Mouse (Mus musculus) retina, adult 2 months (tissue): Measurements from ENCODE around the gene Eif2b5.
A peak's percentile ranks its signal among the peaks of the same experiment; 100 is the strongest.

ENCODE experiments used
- DNase-seq: peaks from one replicate; pipeline ENCODE4 v3.0.0-alpha.2; 2012; ENCODE audit warnings: low read depth, low spot score

Eif2b5 gene

DNA sequence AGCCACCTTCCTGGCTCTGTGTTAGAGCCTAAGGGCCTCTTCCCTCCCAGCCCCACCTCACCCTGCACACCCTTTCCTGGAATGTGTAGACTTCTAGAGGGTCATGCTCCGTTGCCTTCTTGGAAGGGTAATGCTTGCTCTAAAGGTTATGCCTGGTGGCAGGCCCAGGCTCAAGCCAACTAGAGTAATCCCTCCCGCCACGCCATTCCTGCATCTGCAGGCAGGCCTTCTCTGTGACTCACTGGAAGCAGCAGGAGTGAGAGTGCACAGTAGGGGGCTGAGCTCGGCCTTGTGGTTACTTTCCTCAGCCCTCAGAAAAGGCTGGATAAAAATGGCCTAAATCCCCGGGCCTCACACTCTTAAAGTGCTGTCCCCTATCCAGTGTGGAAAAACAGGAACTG is 38.5 kb downstream of the Eif2b5 start:
- no peak for DNase-seq

DNA sequence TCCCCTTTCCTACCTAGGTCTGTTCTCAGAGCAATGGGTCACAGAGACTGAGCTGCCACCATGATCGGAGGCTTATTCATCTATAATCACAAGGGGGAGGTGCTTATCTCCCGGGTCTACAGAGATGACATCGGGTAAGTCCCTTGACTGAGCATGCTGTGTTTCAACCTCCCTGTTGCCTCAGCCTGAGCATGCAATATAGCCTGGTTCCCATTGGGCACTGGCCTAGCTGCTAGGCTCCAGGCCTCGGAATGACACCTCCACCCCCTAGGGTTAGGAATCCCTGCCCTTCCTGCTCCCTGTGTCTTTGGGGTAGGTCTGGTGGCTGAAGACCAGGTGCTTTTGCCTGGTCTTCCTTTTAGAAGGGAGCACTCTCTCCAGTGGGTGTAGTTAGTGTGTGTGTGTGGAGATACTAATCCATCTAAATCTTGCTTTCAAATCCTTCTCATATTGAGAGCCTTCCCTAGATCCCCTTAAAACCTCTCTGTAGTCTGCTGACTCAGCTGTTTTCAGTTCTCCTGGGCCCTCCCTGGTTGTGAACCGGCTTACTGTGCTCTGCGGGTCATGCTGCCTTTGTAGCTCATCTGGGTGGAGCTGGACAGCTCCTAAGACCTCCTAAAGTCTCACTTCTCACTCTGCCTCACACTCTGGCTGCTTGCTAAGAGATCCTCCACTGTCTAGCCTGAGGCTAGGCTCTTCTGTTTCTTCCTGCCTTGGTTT is 39.1 kb downstream of the Eif2b5 start:
- DNase-seq, result peak; percentile 47

DNA sequence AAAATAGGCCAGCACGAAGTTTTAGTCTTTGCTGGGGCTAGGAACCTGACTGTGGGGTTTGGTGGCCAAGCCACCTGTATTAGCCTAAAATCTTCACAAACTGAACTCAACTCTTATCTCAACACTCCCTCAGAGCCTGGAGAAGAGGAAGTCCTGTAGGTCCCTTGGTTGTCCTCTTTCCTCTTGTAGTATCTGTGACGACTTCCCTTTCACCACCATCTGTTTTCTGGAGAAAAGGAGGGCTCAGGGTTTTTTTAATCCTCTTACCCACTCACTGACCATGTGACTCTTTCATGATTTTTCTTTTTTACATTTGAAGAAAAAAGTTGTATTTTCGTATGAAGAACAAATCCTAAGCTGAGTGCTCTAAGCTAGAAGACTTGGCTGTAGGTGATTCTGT is 41.0 kb downstream of the Eif2b5 start:
- no peak for DNase-seq

GRCm38 (mm10) chr16:20540438-20540837 is 41.8 kb downstream of the Eif2b5 start:
- DNase-seq, result no peak

DNA sequence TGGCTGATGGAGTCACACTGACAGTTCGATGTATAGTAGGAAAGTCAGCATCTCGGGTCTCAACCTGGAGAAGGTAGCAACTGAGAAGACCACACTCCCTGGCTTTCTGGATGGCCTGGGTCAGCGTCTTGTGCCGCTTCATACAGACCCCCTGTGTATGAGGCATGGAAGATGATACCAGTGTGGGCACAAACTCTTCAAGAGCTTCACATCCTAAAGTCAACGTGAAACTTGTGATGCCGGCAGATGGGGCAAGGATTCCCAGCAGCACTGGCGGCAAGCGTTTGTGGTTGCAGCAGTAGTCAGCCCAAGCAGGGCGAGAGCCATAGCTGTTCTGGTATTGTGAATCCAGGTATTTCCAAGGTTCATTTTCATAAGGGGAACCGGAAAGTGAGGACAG is 47.1 kb downstream of the Eif2b5 start:
- DNase-seq, result no peak

GRCm38 (mm10) chr16:20547423-20547822 is 48.8 kb downstream of the Eif2b5 start:
- no peak for DNase-seq

- peak; percentile 100 for DNase-seq
These were observed 49.7 kb downstream of the Eif2b5 start, which contains the start of gene Abcf3 for GRCm38 (mm10) chr16:20548096-20548948. Abcf3 (plus strand) TSS chr16:20548577.

DNA sequence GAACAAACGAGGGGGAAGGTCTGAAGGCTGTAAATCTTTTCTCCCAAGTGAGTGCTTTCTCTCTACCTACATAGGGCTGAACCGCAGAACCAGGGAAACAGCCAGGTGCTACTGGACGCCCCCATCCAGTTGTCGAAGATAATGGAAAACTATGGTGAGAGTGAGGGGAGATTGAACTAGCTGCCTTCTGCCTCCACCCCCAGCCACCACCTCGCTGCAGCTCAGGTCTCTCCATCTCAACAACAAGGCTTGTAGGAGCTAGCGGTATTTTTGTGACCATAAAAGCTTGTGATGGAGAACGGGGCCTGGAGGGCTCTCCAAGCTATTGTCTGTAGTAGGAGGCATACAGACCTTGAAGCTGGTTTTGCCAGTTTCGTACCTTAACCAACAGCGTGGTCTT is 50.5 kb downstream of the Eif2b5 start:
- DNase-seq, result no peak

- DNase-seq, result no peak
These were observed 53.1 kb downstream of the Eif2b5 start for GRCm38 (mm10) chr16:20551691-20552090.

GRCm38 (mm10) chr16:20552594-20552993 is 54.0 kb downstream of the Eif2b5 start:
- no peak for DNase-seq

- DNase-seq, result no peak
These were observed 56.4 kb downstream of the Eif2b5 start for GRCm38 (mm10) chr16:20555000-20555399.

DNA sequence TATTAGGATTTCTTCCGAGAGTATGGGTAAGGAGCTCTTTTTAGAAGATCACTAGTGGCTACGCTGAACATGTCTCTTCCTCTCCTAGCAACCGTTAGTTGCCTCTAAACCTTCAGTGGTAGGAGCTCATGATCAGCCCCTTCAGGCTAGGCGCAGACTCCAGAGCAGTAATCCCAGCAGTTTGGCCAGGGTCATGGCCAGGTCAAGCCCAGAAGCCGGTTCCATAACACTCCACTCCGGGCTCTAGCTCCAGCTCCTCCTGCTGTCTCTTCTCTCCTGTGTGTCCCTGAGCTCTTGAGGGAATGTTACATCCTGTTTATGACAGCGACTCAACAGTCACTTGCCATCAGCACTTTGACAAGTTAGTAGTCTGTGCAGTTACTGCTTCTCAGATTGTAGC is 58.8 kb downstream of the Eif2b5 start:
- DNase-seq, result no peak
